Mouse (Mus musculus): ENCODE measurements around the gene Ctnnd2.
"Not testable (repeated sequence)": the region's sequence is repeated elsewhere in the genome, so short reads cannot be mapped to it uniquely, and the experiment has no call there.

Ctnnd2 gene

GRCm38 (mm10) chr15:30172391-30173281 is at the start of gene Ctnnd2:
TSS of gene Ctnnd2 (plus strand) at chr15:30172593.
- peak; percentile 88 for DNase-seq

- no peak for DNase-seq
These were observed 41.7 kb upstream of the Ctnnd2 start for GRCm38 (mm10) chr15:30130705-30131104.

- DNase-seq: not testable (repeated sequence)
These were observed 32.8 kb upstream of the Ctnnd2 start for GRCm38 (mm10) chr15:30139626-30140025.

- DNase-seq: no peak
These were observed 27.0 kb upstream of the Ctnnd2 start for GRCm38 (mm10) chr15:30145413-30145812.

- no peak for DNase-seq
These were observed 20.2 kb upstream of the Ctnnd2 start for GRCm38 (mm10) chr15:30152176-30152575.

GRCm38 (mm10) chr15:30157975-30158374 is 14.4 kb upstream of the Ctnnd2 start:
- DNase-seq: no peak

GRCm38 (mm10) chr15:30170031-30170430 is 2.4 kb upstream of the Ctnnd2 start:
- no peak for DNase-seq

- DNase-seq: no peak
These were observed 749 bp upstream of the Ctnnd2 start for GRCm38 (mm10) chr15:30171493-30172195.

- peak; percentile 36 for DNase-seq
These were observed 1.1 kb downstream of the Ctnnd2 start for GRCm38 (mm10) chr15:30173370-30173941.

- DNase-seq: no peak
These were observed 1.9 kb downstream of the Ctnnd2 start for GRCm38 (mm10) chr15:30174321-30174720.

GRCm38 (mm10) chr15:30184020-30184419 is 11.6 kb downstream of the Ctnnd2 start:
- DNase-seq: no peak

GRCm38 (mm10) chr15:30190872-30191271 is 18.5 kb downstream of the Ctnnd2 start:
- DNase-seq: no peak

- DNase-seq: peak; percentile 70
These were observed 19.7 kb downstream of the Ctnnd2 start for GRCm38 (mm10) chr15:30191931-30192668.

- no peak for DNase-seq
These were observed 26.0 kb downstream of the Ctnnd2 start for GRCm38 (mm10) chr15:30198429-30198828.

GRCm38 (mm10) chr15:30199785-30200184 is 27.4 kb downstream of the Ctnnd2 start:
- no peak for DNase-seq

GRCm38 (mm10) chr15:30201211-30201610 is 28.8 kb downstream of the Ctnnd2 start:
- DNase-seq: no peak

GRCm38 (mm10) chr15:30201617-30202016 is 29.2 kb downstream of the Ctnnd2 start:
- DNase-seq: no peak

GRCm38 (mm10) chr15:30212746-30213145 is 40.4 kb downstream of the Ctnnd2 start:
- no peak for DNase-seq

GRCm38 (mm10) chr15:30215871-30216270 is 43.5 kb downstream of the Ctnnd2 start:
- DNase-seq: peak; percentile 52

GRCm38 (mm10) chr15:30229112-30229511 is 56.7 kb downstream of the Ctnnd2 start:
- peak; percentile 35 for DNase-seq

- no peak for DNase-seq
These were observed 63.0 kb downstream of the Ctnnd2 start for GRCm38 (mm10) chr15:30235210-30236034.

GRCm38 (mm10) chr15:30240881-30241280 is 68.5 kb downstream of the Ctnnd2 start:
- no peak for DNase-seq
